Mouse (Mus musculus): Measurements from ENCODE around the gene Nck1.

- TF ChIP-seq CHD2 (IDR thresholded peaks at IDR 0.05; ENCODE audit: low read depth, low read length) (no peak), ZC3H11A (IDR thresholded peaks at IDR 0.05; ENCODE audit: borderline replicate concordance, low read depth, low read length) (no peak)
Observed at GRCm38 (mm10) chr9:100454664-100454993, 91.3 kb downstream of the Nck1 start.

All from ES-E14 (cell line).